Mouse (Mus musculus) spleen, embryonic (tissue): Measurements from ENCODE around the gene Tcf7.
"Not testable (repeated sequence)": the region's sequence is repeated elsewhere in the genome, so short reads cannot be mapped to it uniquely, and the experiment has no call there.

Source experiments
- CTCF ChIA-PET: fragments of 350-600 bp; sonication (Branson Sonifier 250); formaldehyde crosslinking; loops from one replicate; lab custom pipeline; 2022; lab: Charles Lee

Tcf7 gene

GRCm38 (mm10) chr11:52231606-52232541 is 50.9 kb downstream of the Tcf7 start, which contains the start of gene Skp1a:
TSS of gene Skp1a (plus strand) at chr11:52231995.
- CTCF ChIA-PET: no interaction called here

GRCm38 (mm10) chr11:52230694-52231093 is 52.1 kb downstream of the Tcf7 start:
- CTCF ChIA-PET: interaction anchor here (0.5 to 0.8 kb wide), 2 partner anchors 53 to 136 kb away, joined by 3 to 5 read pairs; no protein-coding TSS in a partner anchor

- CTCF ChIA-PET: no interaction called here
Measured at GRCm38 (mm10) chr11:52228722-52229448, 53.9 kb downstream of the Tcf7 start.

GRCm38 (mm10) chr11:52227466-52228226 is 55.2 kb downstream of the Tcf7 start:
- CTCF ChIA-PET: interaction anchor here (0.5 to 0.6 kb wide), 2 partner anchors 234 to 1313 kb away, joined by 3 read pairs; no protein-coding TSS in a partner anchor

- CTCF ChIA-PET: interaction anchor here (0.5 kb wide), 1 partner anchor 233 kb away, joined by 3 read pairs; no protein-coding TSS in a partner anchor
Measured at GRCm38 (mm10) chr11:52227053-52227452, 55.8 kb downstream of the Tcf7 start.

- CTCF ChIA-PET: no interaction called here
Measured at GRCm38 (mm10) chr11:52225986-52226599, 56.7 kb downstream of the Tcf7 start.

- CTCF ChIA-PET: interaction anchor here (0.5 kb wide), 1 partner anchor 119 kb away, joined by 5 read pairs; no protein-coding TSS in a partner anchor
Measured at GRCm38 (mm10) chr11:52223968-52224682, 58.7 kb downstream of the Tcf7 start.

- CTCF ChIA-PET: interaction anchor here (0.6 to 0.7 kb wide), 3 partner anchors 147 to 807 kb away, joined by 3 to 34 read pairs (median 5); no protein-coding TSS in a partner anchor
Measured at GRCm38 (mm10) chr11:52222891-52223290, 59.9 kb downstream of the Tcf7 start.

- CTCF ChIA-PET: not testable (repeated sequence)
Measured at GRCm38 (mm10) chr11:52221921-52222320, 60.9 kb downstream of the Tcf7 start.

GRCm38 (mm10) chr11:52220282-52220681 is 62.5 kb downstream of the Tcf7 start:
- CTCF ChIA-PET: interaction anchor here (0.8 kb wide), 1 partner anchor 445 kb away, joined by 3 read pairs; no protein-coding TSS in a partner anchor

- CTCF ChIA-PET: no interaction called here
Measured at GRCm38 (mm10) chr11:52213887-52214286, 68.9 kb downstream of the Tcf7 start, which contains the start of gene Olfr1371. TSS of gene Olfr1371 (minus strand) at chr11:52213987.
